Mouse (Mus musculus) hindbrain, embryonic 10.5 days (tissue): ENCODE measurements at regions not wholly inside any gene's neighbourhood (a gene's known extent, or its start where the extent isn't known, plus 50 kb on each side); places are given as distances from the start of the nearest gene placed in this dataset.
A peak's percentile ranks its signal among the peaks of the same experiment; 100 is the strongest.
"Not testable (repeated sequence)": the region's sequence is repeated elsewhere in the genome, so short reads cannot be mapped to it uniquely, and the experiment has no call there.

Source experiments
- DNase-seq: peaks from one replicate; pipeline ENCODE4 v3.0.0-alpha.2; 2017; ENCODE audit warnings: low spot score
- H3K27ac ChIP-seq: fragments of 300-500 bp; sonication (generic); 2 replicates; pipeline ENCODE4 v1.5.1; 2016; ENCODE audit warnings: mild to moderate bottlenecking, moderate library complexity
- H3K27me3 ChIP-seq: fragments of 300-500 bp; sonication (generic); 2 replicates; pipeline ENCODE4 v1.6.1; 2016; ENCODE audit warnings: mild to moderate bottlenecking; ENCODE audit not compliant: poor library complexity, insufficient read depth, severe bottlenecking
- H3K36me3 ChIP-seq: fragments of 300-500 bp; sonication (generic); 2 replicates; pipeline ENCODE4 v1.6.1; 2016; ENCODE audit warnings: mild to moderate bottlenecking, moderate library complexity
- H3K4me1 ChIP-seq: fragments of 300-500 bp; sonication (generic); replicated peaks from 2 replicates; pipeline ENCODE4 v1.6.1; 2016; ENCODE audit warnings: mild to moderate bottlenecking
- H3K4me3 ChIP-seq: fragments of 300-500 bp; sonication (generic); 2 replicates; pipeline ENCODE4 v1.5.1; 2016; ENCODE audit warnings: mild to moderate bottlenecking, moderate library complexity
- H3K9me3 ChIP-seq: fragments of 300-500 bp; sonication (generic); 2 replicates; pipeline ENCODE4 v1.6.1; 2016; ENCODE audit warnings: mild to moderate bottlenecking, moderate library complexity
- WGBS: fragments of 180-500 bp; shearing (Covaris S2); methylation state at CpG from one replicate; pipeline ENCODE4 v1.1.7; 2016; 5-methylcytosine and 5-hydroxymethylcytosine counted together

- H3K9me3 ChIP-seq, H3K4me1 ChIP-seq, DNase-seq, H3K36me3 ChIP-seq, H3K27me3 ChIP-seq: not testable (repeated sequence)
- peak overlapping the region; percentile 21; the same call in 1 of the 2 replicates for H3K4me3 ChIP-seq
- H3K27ac ChIP-seq, result peak overlapping the region; percentile 82
- 36% methylated on average over 4 of the region's 4 CpGs for WGBS
Observed at GRCm38 (mm10) chr10:22460386-22460785, 100.0 kb downstream of the Raet1d start.

DNA sequence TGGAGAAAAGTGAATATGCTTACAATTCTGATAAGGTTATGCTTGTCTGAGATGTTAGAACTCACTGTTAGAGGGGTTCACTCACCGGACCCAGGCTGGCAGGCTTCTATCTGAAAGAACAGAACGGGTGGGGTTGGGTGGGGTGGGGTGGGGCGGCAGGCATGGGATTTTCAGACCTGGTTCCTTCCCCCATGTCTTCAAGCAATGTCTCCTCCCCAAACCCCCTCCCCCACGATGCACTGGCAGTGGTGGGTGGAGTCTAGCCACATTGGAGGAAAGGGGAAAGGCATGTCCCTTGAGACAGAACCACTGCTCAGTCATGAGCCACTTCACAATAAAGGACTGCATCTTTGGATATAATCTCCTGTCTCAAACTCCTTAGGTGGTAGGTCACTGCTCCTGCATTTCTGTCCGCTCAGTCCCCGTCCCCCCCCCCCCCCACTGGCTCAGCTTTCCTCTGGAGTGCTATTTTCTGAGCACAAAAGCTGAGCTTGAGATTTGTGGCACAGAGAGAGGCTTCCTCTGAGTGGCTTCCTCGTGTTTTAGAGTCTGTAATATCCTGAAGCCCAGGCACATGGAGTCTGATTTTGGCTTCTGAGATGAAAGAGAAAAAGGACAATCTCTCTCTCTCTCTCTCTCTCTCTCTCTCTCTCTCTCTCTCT, 100.6 kb downstream of the Raet1d start:
- Histone ChIP-seq H3K27ac (peak overlapping the region; percentile 82), H3K4me3 (peak overlapping the region; percentile 21)
- 9% methylated on average over 7 of the region's 7 CpGs for WGBS
- not testable (repeated sequence) for H3K36me3 ChIP-seq, H3K9me3 ChIP-seq, H3K4me1 ChIP-seq, H3K27me3 ChIP-seq
- peak; percentile 65 for DNase-seq

DNA sequence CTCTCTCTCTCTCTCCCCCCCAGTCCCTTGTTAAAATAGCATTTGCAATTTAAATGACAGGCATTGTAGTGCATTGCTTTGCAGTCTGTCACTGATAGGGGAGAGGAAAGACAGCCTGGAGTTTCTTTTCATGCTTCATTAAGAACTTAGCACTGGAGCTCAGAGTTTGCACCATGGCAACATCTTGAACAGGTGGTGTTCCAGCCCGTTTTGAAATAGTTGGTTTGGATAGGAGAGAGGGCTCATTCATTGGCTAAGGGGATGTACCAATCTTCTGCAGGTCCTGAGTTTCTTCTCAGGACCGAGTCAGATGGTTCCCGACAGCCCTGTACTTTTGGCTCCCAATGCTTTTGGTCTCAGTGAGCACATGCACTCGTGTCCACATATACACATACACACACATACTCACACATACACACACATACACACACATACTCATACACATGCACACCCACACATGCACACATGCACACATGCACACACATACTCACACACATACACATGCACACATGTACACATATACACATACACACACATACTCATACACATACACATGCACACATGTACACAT, 101.2 kb downstream of the Raet1d start:
- DNase-seq, H3K4me1 ChIP-seq, H3K27me3 ChIP-seq, H3K36me3 ChIP-seq, H3K9me3 ChIP-seq: not testable (repeated sequence)
- Histone ChIP-seq H3K27ac (peak overlapping the region; percentile 82), H3K4me3 (peak overlapping the region; percentile 21; the same call in 1 of the 2 replicates)
- WGBS, result 38% methylated on average over 4 of the region's 4 CpGs

DNA sequence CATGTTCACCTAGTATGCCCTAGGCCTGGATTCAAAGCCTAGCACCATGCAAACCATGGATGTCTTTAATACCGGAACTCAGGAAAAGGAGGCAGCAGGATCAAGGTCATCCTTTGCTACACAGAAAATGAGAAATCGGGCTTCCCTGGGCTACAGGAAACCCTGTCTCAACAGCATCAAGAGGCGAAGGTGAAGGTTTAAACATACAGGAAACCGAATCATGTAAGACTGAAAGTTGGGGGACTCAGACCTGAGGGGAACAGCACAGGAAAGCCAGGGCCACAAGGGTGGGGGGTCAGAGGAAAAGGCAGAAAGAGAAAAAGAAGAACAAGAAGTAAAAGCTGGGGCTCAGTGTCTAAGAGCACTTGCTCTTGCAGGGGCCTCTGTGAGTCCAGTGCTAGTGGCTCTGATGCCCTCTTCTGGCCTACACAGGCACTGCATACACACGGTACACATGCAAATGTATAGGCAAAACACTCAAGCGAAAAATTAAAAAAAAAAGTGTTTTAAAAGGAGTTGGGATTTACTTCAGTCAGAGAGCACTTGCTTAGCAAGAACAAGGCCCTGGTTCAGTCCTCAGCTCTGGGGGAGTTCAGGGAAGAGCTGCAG, 111.5 kb downstream of the Raet1d start:
- not testable (repeated sequence) for H3K27ac ChIP-seq, H3K4me3 ChIP-seq, H3K27me3 ChIP-seq, DNase-seq, H3K36me3 ChIP-seq, H3K4me1 ChIP-seq
- 94% methylated on average over 6 of the region's 6 CpGs for WGBS
- peaks cover 16% of the 10 kb centered on the region for H3K9me3 ChIP-seq

DNA sequence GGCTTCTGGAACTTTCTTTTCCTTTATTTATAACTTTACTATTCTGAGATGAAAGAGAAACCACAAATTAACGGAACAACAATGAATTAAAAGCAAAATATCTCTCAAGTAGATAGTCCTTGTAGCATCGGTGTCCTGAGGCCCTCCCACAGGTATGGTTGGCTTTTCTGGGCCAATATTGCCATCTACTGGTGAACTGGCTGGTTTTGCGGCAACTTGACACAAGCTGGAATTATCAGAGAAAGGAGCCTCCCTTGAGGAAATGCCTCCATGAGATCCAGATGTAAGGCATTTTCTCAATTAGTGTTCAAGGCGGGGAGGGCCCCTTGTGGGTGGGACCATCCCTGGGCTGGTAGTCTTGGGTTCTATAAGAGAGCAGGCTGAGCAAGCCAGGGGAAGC, 119.5 kb downstream of the Raet1d start:
- 4% methylated on average over 4 of the region's 4 CpGs for WGBS
- DNase-seq, result peak; percentile 69
- not testable (repeated sequence) for H3K27ac ChIP-seq, H3K4me1 ChIP-seq, H3K36me3 ChIP-seq, H3K4me3 ChIP-seq, H3K27me3 ChIP-seq, H3K9me3 ChIP-seq

GRCm38 (mm10) chr10:22487071-22487470, 126.7 kb downstream of the Raet1d start:
- DNase-seq, H3K27ac ChIP-seq, H3K9me3 ChIP-seq, H3K4me3 ChIP-seq, H3K27me3 ChIP-seq, H3K4me1 ChIP-seq, H3K36me3 ChIP-seq: not testable (repeated sequence)
- 86% methylated on average over 5 of the region's 5 CpGs for WGBS

DNA sequence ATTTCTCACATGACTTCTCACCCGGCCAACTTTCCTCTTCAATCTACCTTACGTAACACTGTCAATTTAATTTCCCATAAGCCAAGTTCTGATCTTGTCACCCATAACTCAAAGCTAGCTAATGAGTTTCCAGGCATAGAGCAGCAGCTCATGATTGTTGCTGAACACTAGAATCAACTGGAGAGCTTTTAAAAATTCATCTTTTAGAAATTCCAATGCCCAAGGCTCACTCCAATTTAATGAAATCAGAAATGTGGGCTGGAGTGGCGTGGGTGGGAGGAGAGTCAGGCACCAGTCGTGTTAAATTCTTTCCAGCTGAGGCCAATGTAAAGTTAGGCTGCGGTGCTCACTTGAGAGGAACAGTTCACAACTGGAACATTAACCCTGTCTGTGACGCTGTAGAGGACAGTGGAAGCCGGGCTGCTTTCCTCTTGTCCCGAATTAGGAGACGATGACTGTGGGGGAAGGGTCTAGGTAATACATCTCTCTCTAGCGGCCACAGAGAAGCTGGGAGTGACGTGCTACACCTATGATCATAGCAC, 131.5 kb downstream of the Raet1d start:
- not testable (repeated sequence) for DNase-seq, H3K9me3 ChIP-seq, H3K4me1 ChIP-seq, H3K27ac ChIP-seq, H3K36me3 ChIP-seq, H3K4me3 ChIP-seq, H3K27me3 ChIP-seq
- 76% methylated on average over 11 of the region's 11 CpGs for WGBS

GRCm38 (mm10) chr10:22495975-22496496, 135.7 kb downstream of the Raet1d start:
- H3K36me3 ChIP-seq, result no peaks in the 10 kb centered on the region
- H3K27ac ChIP-seq, result no peak overlapping the region
- WGBS, result 55% methylated on average over 4 of the region's 4 CpGs
- no peaks in the 10 kb centered on the region for H3K9me3 ChIP-seq
- H3K27me3 ChIP-seq, result no peaks in the 10 kb centered on the region
- no peaks in the 10 kb centered on the region for H3K4me1 ChIP-seq
- no peak for DNase-seq
- no peak overlapping the region for H3K4me3 ChIP-seq
